Mouse (Mus musculus) embryonic fibroblast, embryonic 13.5 days (primary cell): ENCODE measurements at regions not wholly inside any gene's neighbourhood (a gene's known extent, or its start where the extent isn't known, plus 50 kb on each side); places are given as distances from the start of the nearest gene placed in this dataset.

Experiments
- CTCF ChIP-seq: IDR thresholded peaks from 2 replicates; pipeline ENCODE4 v1.5.1; 2011; ENCODE audit warnings: mild to moderate bottlenecking, control low read depth, low read length, moderate library complexity, borderline replicate concordance; ENCODE audit not compliant: insufficient read depth
- POLR2A ChIP-seq: IDR thresholded peaks from 2 replicates; pipeline ENCODE4 v1.6.1; 2011; ENCODE audit warnings: low read depth, mild to moderate bottlenecking, control low read depth, low read length, moderate library complexity

DNA sequence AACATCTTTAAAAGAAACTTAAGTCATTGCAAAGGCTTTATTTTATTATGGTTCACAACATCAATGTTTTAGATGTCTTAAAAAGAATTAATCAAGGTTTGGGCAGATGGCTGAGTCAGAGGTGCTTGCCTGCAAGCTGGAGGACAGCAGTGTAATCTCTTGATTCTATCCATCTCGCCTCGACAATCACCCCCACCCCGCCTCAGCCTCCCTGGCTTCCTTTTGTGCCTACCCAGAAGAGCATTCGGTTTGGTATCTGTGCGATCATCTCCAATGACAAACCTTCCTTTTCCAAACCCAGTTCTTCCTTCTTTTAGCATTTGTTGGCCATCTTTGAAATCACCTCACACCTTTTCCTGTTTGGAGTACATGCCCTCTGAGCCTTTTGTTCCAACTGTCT lies 246.2 kb upstream of the Far2 start:
- TF ChIP-seq CTCF = no peak
- no peak for TF ChIP-seq POLR2A
